Mouse (Mus musculus) midbrain, embryonic 15.5 days (tissue): Measurements from ENCODE around the gene Tenm2. TPM values are rescaled to one million over a fixed set of nuclear protein-coding genes. Genes with fewer than 3 reads are reported as not detected.

Experiments
- ATAC-seq: fragments of 200-750 bp; cut with Nextera tagmentation; replicated peaks from 2 replicates; pipeline ENCODE4 v1.8.0; 2017; ENCODE audit warnings: moderate TSS enrichment
- H3K27ac ChIP-seq: fragments of 300-500 bp; sonication (generic); 2 replicates; pipeline ENCODE4 v1.5.1; 2015; ENCODE audit warnings: mild to moderate bottlenecking, inconsistent platforms
- H3K27me3 ChIP-seq: fragments of 300-500 bp; sonication (generic); replicated peaks from 2 replicates; pipeline ENCODE4 v1.6.1; 2015; ENCODE audit warnings: inconsistent platforms
- H3K36me3 ChIP-seq: fragments of 300-500 bp; sonication (generic); replicated peaks from 2 replicates; pipeline ENCODE4 v1.6.1; 2015; ENCODE audit warnings: inconsistent platforms
- H3K4me1 ChIP-seq: fragments of 300-500 bp; sonication (generic); 2 replicates; pipeline ENCODE4 v1.6.1; 2015; ENCODE audit warnings: inconsistent platforms
- H3K4me2 ChIP-seq: fragments of 300-500 bp; sonication (generic); 2 replicates; pipeline ENCODE4 v1.6.1; 2015; ENCODE audit warnings: inconsistent platforms, mild to moderate bottlenecking, moderate library complexity
- H3K4me3 ChIP-seq: fragments of 300-500 bp; sonication (generic); 2 replicates; pipeline ENCODE4 v1.5.1; 2015; ENCODE audit warnings: mild to moderate bottlenecking, inconsistent platforms
- H3K9ac ChIP-seq: fragments of 300-500 bp; sonication (generic); 2 replicates; pipeline ENCODE4 v1.6.1; 2015; ENCODE audit warnings: mild to moderate bottlenecking, inconsistent platforms
- H3K9me3 ChIP-seq: fragments of 300-500 bp; sonication (generic); 2 replicates; pipeline ENCODE4 v1.6.1; 2016; ENCODE audit warnings: inconsistent platforms
- WGBS: fragments of 180-500 bp; shearing (Covaris S2); methylation state at CpG from one replicate; pipeline ENCODE4 v1.1.7; 2015; ENCODE audit warnings: mixed read lengths; 5-methylcytosine and 5-hydroxymethylcytosine counted together
- polyA plus RNA-seq: library from polyadenylated mRNA; unstranded; fragments of >200 nt; fragmentation: Nextera tagmentation; extraction: Ambion mirVana; gene quantifications from 2 replicates; pipeline ENCODE4 v1.2.1, GENCODE M21; 2015

The Tenm2 gene
- polyA plus RNA-seq, 1 experiment from 2014 or later, result 92.1 TPM

- Histone ChIP-seq H3K4me3 (no peak overlapping the region), H3K4me2 (no peak overlapping the region), H3K9ac (no peak overlapping the region), H3K27ac (no peak overlapping the region), H3K4me1 (peaks cover 11% of the 10 kb centered on the region), H3K9me3 (no peaks in the 10 kb centered on the region), H3K27me3 (no peaks in the 10 kb centered on the region), H3K36me3 (no peaks in the 10 kb centered on the region)
- WGBS, result 90% methylated on average over 6 of the region's 6 CpGs
- no peak for ATAC-seq
Measured at GRCm38 (mm10) chr11:36307276-36307675, 928.5 kb downstream of the Tenm2 start.

- Histone ChIP-seq H3K27me3 (no peaks in the 10 kb centered on the region), H3K4me3 (no peak overlapping the region), H3K36me3 (no peaks in the 10 kb centered on the region), H3K9ac (no peak overlapping the region), H3K27ac (no peak overlapping the region), H3K4me2 (no peak overlapping the region), H3K4me1 (peaks cover 15% of the 10 kb centered on the region), H3K9me3 (no peaks in the 10 kb centered on the region)
- WGBS, result 89% methylated on average over 10 of the region's 10 CpGs
- no peak for ATAC-seq
Measured at GRCm38 (mm10) chr11:36305348-36305950, 930.3 kb downstream of the Tenm2 start.

GRCm38 (mm10) chr11:36302913-36303371 is 932.8 kb downstream of the Tenm2 start:
- Histone ChIP-seq H3K36me3 (no peaks in the 10 kb centered on the region), H3K4me3 (no peak overlapping the region), H3K9me3 (no peaks in the 10 kb centered on the region), H3K27ac (no peak overlapping the region), H3K4me2 (no peak overlapping the region), H3K4me1 (peaks cover 13% of the 10 kb centered on the region), H3K27me3 (no peaks in the 10 kb centered on the region), H3K9ac (no peak overlapping the region)
- ATAC-seq, result no peak
- WGBS, result 49% methylated on average over 2 of the region's 2 CpGs

- H3K27ac ChIP-seq, result peak overlapping the region; percentile 34; the same call in 1 of the 2 replicates
- no peak for ATAC-seq
- H3K9me3 ChIP-seq, result no peaks in the 10 kb centered on the region
- H3K4me1 ChIP-seq, result peaks cover 13% of the 10 kb centered on the region
- 60% methylated on average over 7 of the region's 7 CpGs for WGBS
- no peaks in the 10 kb centered on the region for H3K27me3 ChIP-seq
- no peak overlapping the region for H3K4me2 ChIP-seq
- H3K4me3 ChIP-seq, result no peak overlapping the region
- H3K9ac ChIP-seq, result no peak overlapping the region
- H3K36me3 ChIP-seq, result no peaks in the 10 kb centered on the region
Measured at GRCm38 (mm10) chr11:36302096-36302495, 933.7 kb downstream of the Tenm2 start.

DNA sequence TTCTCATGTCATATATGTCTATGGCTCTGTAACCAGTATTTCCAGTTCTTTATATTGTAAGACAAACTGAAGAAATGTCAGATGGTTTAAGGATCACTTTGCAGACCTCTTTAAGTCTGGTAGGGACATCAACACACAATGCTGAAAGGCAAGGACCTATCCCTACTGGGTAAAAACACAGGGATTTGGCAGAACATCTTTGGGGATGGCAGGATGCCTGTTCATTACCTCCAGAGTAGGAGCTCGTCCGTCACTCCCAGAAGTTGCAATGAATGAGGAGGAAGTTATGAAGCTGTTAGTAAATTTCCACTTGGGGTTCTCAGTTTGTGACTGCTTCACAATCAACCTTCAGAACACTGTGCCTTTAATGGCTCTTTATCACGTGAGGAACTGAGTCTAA is 939.2 kb downstream of the Tenm2 start:
- no peak overlapping the region for H3K4me2 ChIP-seq
- 79% methylated on average over 3 of the region's 3 CpGs for whole genome bisulfite sequencing
- peaks cover 2% of the 10 kb centered on the region; the same call in 1 of the 2 replicates for H3K4me1 ChIP-seq
- H3K9ac ChIP-seq, result no peak overlapping the region
- ATAC-seq, result no peak
- no peak overlapping the region for H3K27ac ChIP-seq
- no peaks in the 10 kb centered on the region for H3K36me3 ChIP-seq
- no peaks in the 10 kb centered on the region for H3K27me3 ChIP-seq
- no peaks in the 10 kb centered on the region for H3K9me3 ChIP-seq
- H3K4me3 ChIP-seq, result no peak overlapping the region

DNA sequence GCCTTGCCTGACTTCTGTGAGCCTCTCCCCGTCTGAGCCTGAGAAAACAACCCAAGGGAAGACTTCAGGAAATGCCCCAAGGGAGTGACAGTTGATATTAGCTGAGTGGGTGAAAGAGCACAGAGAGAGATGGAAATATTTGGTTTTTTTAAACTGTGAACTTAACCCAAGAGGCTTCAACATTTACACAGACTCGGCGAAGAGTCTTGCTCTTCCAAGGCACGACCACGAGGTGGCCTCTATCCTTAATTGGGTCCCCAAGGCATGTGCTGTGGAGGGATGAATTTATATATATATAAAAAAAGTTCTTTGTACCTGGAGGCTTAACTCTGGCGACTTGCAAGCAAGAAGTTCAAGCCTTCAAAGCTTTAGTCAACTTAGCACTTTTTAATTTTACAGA is 943.6 kb downstream of the Tenm2 start:
- Histone ChIP-seq H3K4me2 (no peak overlapping the region), H3K36me3 (no peaks in the 10 kb centered on the region), H3K27me3 (no peaks in the 10 kb centered on the region), H3K27ac (no peak overlapping the region), H3K9me3 (no peaks in the 10 kb centered on the region), H3K9ac (no peak overlapping the region), H3K4me3 (no peak overlapping the region), H3K4me1 (no peaks in the 10 kb centered on the region)
- 52% methylated on average over 6 of the region's 6 CpGs for WGBS
- no peak for ATAC-seq

- ATAC-seq, result no peak
- Histone ChIP-seq H3K27ac (no peak overlapping the region; the same call in 1 of the 2 replicates), H3K4me3 (no peak overlapping the region), H3K27me3 (no peaks in the 10 kb centered on the region), H3K4me2 (no peak overlapping the region), H3K9ac (no peak overlapping the region), H3K4me1 (no peaks in the 10 kb centered on the region), H3K36me3 (no peaks in the 10 kb centered on the region), H3K9me3 (no peaks in the 10 kb centered on the region)
- 79% methylated on average over 6 of the region's 6 CpGs for WGBS
Measured at GRCm38 (mm10) chr11:36286246-36286645, 949.5 kb downstream of the Tenm2 start.

- H3K27me3 ChIP-seq, result no peaks in the 10 kb centered on the region
- H3K4me2 ChIP-seq, result no peak overlapping the region
- H3K27ac ChIP-seq, result no peak overlapping the region
- H3K4me3 ChIP-seq, result no peak overlapping the region
- no peaks in the 10 kb centered on the region for H3K36me3 ChIP-seq
- no peak overlapping the region for H3K9ac ChIP-seq
- ATAC-seq, result no peak
- H3K9me3 ChIP-seq, result no peaks in the 10 kb centered on the region
- H3K4me1 ChIP-seq, result peaks cover 8% of the 10 kb centered on the region
- WGBS, result 66% methylated on average over 7 of the region's 7 CpGs
Measured at GRCm38 (mm10) chr11:36280533-36280932, 955.2 kb downstream of the Tenm2 start.

DNA sequence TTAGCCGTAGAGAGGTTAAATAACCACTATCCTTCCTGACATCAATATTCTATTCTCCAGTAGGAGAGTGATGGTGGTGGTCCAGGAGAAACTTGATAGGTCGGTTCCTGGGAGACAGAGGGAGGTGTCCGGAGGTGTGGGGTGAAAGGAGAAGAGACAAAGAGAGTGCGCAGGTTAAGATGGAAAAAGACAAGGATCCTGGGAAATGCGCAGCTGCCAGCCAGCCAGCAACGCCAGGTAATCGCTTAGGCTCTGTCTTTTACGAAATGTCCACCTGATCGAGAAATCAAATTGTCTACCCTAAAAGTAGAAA is 957.9 kb downstream of the Tenm2 start:
- Histone ChIP-seq H3K27ac (no peak overlapping the region), H3K4me2 (no peak overlapping the region), H3K9me3 (no peaks in the 10 kb centered on the region), H3K27me3 (no peaks in the 10 kb centered on the region), H3K4me3 (no peak overlapping the region), H3K36me3 (no peaks in the 10 kb centered on the region), H3K4me1 (peaks cover 8% of the 10 kb centered on the region), H3K9ac (no peak overlapping the region)
- ATAC-seq, result no peak
- 90% methylated on average over 9 of the region's 9 CpGs for WGBS

- Histone ChIP-seq H3K4me1 (peaks cover 8% of the 10 kb centered on the region), H3K9ac (no peak overlapping the region), H3K9me3 (no peaks in the 10 kb centered on the region), H3K27me3 (no peaks in the 10 kb centered on the region), H3K27ac (no peak overlapping the region), H3K36me3 (no peaks in the 10 kb centered on the region), H3K4me3 (no peak overlapping the region), H3K4me2 (no peak overlapping the region)
- ATAC-seq, result no peak
- WGBS, result 68% methylated on average over 20 of the region's 20 CpGs
Measured at GRCm38 (mm10) chr11:36277192-36277902, 958.4 kb downstream of the Tenm2 start.

- Histone ChIP-seq H3K4me1 (peaks cover 14% of the 10 kb centered on the region), H3K9me3 (no peaks in the 10 kb centered on the region), H3K27me3 (no peaks in the 10 kb centered on the region), H3K4me2 (no peak overlapping the region), H3K36me3 (no peaks in the 10 kb centered on the region), H3K9ac (no peak overlapping the region), H3K4me3 (no peak overlapping the region), H3K27ac (no peak overlapping the region)
- WGBS, result 13% methylated on average over 5 of the region's 5 CpGs
- no peak for ATAC-seq
Measured at GRCm38 (mm10) chr11:36276015-36276414, 959.7 kb downstream of the Tenm2 start.

GRCm38 (mm10) chr11:36272149-36272548 is 963.6 kb downstream of the Tenm2 start:
- Histone ChIP-seq H3K9me3 (no peaks in the 10 kb centered on the region), H3K9ac (no peak overlapping the region), H3K4me3 (no peak overlapping the region), H3K27me3 (no peaks in the 10 kb centered on the region), H3K27ac (no peak overlapping the region), H3K36me3 (no peaks in the 10 kb centered on the region), H3K4me1 (peaks cover 15% of the 10 kb centered on the region), H3K4me2 (no peak overlapping the region)
- 51% methylated on average over 2 of the region's 2 CpGs for WGBS
- ATAC-seq, result 0 out of 2 replicates have a peak, but pooled peaks have one; percentile 48

DNA sequence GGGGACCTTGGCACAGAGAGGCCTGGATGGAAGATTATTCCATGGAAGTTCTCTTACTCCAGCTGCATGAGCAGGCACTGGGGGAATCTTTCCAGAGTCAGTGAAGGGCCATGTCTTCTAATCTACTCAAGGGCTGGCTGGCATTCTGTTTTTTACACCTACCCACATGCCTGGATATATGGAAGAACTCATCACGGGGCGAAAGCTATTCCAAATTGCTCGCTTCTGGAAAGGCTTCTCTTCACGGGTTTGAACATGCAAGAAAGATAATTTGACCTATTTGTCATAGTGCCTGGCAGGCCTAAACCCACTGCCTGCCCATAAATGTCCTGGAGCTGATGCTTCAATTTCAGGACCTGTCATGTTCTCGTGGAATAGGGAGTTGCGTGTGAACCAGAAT is 965.8 kb downstream of the Tenm2 start:
- Histone ChIP-seq H3K9ac (no peak overlapping the region), H3K4me2 (no peak overlapping the region), H3K4me1 (peaks cover 11% of the 10 kb centered on the region; the same call in 1 of the 2 replicates), H3K4me3 (no peak overlapping the region), H3K9me3 (no peaks in the 10 kb centered on the region), H3K27me3 (no peaks in the 10 kb centered on the region), H3K27ac (peak overlapping the region; percentile 27; the same call in 1 of the 2 replicates), H3K36me3 (no peaks in the 10 kb centered on the region)
- WGBS, result 85% methylated on average over 6 of the region's 6 CpGs
- no peak for ATAC-seq
